Mouse (Mus musculus) urinary bladder, postnatal 36 days (tissue): ENCODE measurements around the gene H2-M2.
"Not testable (repeated sequence)": the region's sequence is repeated elsewhere in the genome, so short reads cannot be mapped to it uniquely, and the experiment has no call there.

Experiments
- DNase-seq, 2 experiments: peaks; one replicate each; pipeline ENCODE4 v3.0.0; 2022; ENCODE audit warnings: low spot score in 2 of 2, mixed read lengths in 1 of 2

The H2-M2 gene

DNA sequence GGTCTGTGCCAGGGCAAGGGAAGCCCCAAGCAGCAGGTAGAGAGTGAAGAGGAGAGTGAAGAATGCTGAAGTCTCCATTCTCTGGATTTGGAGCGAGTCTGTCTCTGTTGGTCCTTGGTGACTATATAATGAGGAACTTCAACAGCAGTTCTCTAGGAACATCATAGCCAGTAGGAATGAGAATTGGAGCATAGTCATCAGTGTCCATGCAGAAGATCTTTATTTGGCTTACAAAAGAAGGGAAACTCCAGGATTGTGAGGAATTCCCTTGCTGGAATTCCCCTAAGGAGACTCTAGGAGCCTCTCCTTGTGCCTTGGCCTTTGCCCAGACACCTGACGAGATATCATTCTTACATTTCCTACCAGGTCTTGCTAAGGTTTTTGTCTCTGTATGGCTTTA, at the start of gene H2-M2:
H2-M2 (minus strand) TSS at position 101 of the 400 bp plus-strand sequence.
- no peak for DNase-seq

DNA sequence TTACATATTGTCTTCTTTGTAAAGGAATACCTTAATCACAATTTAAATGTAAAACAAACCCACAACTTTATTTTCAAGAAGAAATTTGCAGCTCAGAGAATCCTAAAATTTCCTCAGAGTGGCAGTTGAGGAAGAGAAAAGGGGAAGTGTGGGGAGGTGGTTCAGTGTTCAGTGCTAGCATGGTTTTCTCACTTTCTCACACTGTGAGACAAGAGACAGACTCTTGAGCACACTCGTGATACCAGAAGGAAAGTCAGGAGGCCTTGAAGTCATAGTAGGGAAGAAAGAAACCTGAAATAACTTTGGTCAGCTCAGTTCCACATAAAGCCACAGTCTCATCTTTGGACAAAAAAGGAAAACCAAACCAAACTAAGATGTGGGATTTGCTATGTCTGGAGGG, 42.1 kb upstream of the H2-M2 start:
- not testable (repeated sequence) for DNase-seq

DNA sequence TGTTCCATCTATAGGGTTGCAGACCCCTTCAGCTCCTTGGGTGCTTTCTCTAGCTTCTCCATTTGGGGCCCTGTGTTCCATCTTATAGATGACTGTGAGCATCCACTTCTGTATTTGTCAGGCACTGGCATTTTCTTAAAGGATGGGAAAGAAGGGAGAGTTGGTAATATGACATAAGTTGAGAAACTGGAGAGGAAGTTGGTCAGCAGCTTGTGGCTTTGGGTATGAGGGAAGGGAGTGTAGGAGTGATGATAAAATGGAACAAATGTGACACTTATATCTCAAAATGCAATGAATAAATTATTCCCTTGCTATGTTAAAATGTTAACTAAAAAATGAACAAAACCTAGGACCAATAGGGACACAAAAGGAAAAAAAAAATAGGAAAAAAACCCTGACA, 41.3 kb upstream of the H2-M2 start:
- DNase-seq: not testable (repeated sequence)

DNA sequence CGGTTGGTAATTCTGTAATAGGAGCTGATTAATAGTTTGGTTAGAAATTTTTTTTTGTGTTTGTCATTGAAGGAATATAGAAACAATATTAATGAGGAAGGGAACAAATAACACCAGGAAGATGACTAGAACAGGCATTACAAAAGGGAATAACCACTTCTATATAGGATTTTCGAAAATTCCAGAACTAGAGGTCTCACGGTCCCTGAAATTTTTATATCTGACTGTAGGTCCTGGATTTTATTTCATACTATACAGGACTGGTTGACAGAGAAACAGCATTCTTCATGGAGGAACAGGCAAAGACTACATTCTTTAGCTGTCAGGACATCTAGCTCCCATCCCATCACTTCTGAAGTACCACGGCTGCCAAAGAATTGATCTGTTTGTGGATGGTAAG, 24.4 kb upstream of the H2-M2 start, which contains the start of gene Olfr111:
Olfr111 (plus strand) TSS at position 301 of the 400 bp plus-strand sequence.
- no peak for DNase-seq

DNA sequence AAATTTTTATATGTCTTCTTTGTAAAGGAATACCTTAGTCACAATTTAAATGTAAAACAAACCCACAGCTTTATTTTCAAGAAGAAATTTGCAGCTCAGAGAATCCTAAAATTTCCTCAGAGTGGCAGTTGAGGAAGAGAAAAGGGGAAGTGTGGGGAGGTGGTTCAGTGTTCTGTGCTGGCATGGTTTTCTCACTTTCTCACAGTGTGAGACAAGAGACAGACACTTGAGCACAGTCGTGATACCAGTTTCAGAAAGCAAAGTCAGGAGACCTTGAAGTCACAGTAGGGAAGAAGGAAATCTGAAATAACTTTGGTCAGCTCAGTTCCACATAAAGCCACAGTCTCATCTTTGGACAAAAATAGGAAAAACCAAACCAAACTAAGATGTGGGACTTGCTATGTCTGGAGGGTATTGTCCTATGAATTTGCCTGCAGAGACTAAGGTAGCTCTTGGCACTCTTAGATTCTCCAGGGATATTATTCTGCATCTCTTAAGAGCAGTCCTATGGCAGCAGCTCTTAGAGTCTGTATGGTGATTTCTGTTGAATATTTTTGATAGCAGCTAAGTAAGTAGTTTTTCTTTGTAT, 8.7 kb upstream of the H2-M2 start, which contains the start of gene Olfr110:
Olfr110 (plus strand) TSS at position 539 of the 589 bp plus-strand sequence.
- DNase-seq: no peak

DNA sequence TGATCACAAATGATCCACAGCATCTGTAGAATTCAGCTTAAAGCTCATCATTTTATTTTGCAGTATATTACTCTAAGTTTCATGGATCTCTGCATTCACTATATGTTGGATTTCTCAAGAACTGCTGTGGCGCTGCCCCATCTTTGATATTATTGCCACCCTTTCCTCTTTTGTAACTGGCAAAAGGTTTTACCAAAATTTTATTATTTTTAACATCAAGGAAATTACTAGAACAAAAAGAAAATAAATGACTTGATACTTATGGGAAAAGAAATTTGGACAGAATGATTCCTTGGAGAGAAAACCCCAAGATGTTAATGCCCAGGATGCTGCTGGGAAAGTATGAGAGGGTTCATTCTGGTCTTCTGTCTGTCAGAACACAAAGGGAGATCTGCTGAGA, 24.7 kb downstream of the H2-M2 start, which contains the start of gene Olfr109:
Olfr109 (plus strand) TSS at position 301 of the 400 bp plus-strand sequence.
- DNase-seq: no peak

DNA sequence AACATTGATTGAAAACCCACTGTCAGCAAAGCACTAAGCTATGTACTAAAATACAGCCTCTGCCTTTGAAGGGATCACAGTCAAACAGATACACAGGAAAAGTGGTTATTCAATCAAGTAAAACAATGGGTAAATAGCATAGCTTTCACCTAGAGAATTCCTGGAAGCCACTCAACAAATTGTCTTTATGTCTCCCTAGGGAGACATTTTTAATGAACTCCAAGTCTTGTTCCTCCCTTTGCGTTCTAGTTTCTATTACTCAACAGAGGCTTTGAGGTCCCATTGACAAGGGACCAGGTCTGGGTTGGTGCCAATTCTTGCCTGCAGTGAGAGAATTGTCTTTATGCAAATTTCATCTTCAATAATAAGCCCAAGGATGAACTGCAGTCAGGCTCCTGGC, 38.2 kb downstream of the H2-M2 start, which contains the start of gene Olfr108:
Olfr108 (plus strand) TSS at position 301 of the 400 bp plus-strand sequence.
- DNase-seq: no peak
